Mouse (Mus musculus): Measurements from ENCODE around the gene 9130019O22Rik.

GRCm38 (mm10) chr7:127342888-127343287 lies 44.1 kb downstream of the 9130019O22Rik start:
- no peak for TF ChIP-seq GATA1 (IDR thresholded peaks at IDR 0.05; ENCODE audit: borderline replicate concordance, low read length)
- no peak for TF ChIP-seq FLI1 (IDR thresholded peaks at IDR 0.05; ENCODE audit: low read length)

Measured in megakaryocyte, embryonic 14.5 days (primary cell).